ENCODE assay signal across 9 mouse cellular contexts in the genomic region with DNA sequence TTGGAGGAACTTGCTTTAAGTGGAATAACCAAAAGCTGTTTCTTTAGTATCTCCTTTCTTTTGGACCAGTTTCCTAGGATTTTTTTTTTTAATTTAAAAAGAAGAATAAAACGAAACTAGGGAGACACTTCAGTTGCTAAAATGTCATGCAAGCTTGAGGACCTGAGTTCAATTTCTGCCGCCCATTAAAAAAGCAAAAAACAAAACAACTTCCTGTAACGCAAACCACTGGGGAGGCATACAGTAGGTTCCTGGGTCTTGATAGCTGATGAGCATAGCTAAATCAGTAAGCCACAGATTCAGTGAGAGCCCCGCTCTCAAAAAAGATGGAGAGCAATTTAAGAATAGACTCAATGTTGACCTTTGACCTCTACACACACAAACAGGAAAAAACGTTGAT. TPM values are rescaled to one million over a fixed set of nuclear protein-coding genes. Genes with fewer than 3 reads are reported as not detected.
A peak's percentile ranks its signal among the peaks of the same experiment; 100 is the strongest.
DNase-seq lines count a peak whose midpoint lies in the region; ATAC-seq and TF ChIP-seq lines count a peak whose summit lies in the region.
"Had no signal": no experiment of that assay in that cellular context is flagged by ENCODE, and none has a peak within 500 bp of the region (broad histone marks: within the 10 kb centered on the region; RNA-seq: fewer than 3 reads in every experiment).

No protein-coding gene starts in this region.

- 74% methylated on average over 5 of the region's 5 CpGs for WGBS in forebrain, embryonic 10.5 days
- 77% methylated on average over 5 of the region's 5 CpGs for WGBS in forebrain, embryonic 14.5 days
- WGBS in kidney, postnatal 0 days, result 67% methylated on average over 5 of the region's 5 CpGs
- 50% methylated on average over 5 of the region's 5 CpGs for WGBS in liver, embryonic 13.5 days (ENCODE audit: insufficient replicate concordance)

- H3K4me2 ChIP-seq in forebrain, embryonic 14.5 days (ENCODE audit: low read length), result no peak overlapping the region
- peak overlapping the region; percentile 50; the same call in 1 of the 2 replicates for H3K4me2 ChIP-seq in kidney, postnatal 0 days (ENCODE audit: low read length)
- peak overlapping the region; percentile 54 for H3K4me2 ChIP-seq in liver, embryonic 13.5 days
- H3K4me2 ChIP-seq: hindbrain, embryonic 15.5 days had no signal

- no peaks in the 10 kb centered on the region for H3K9me3 ChIP-seq in forebrain, embryonic 10.5 days
- no peaks in the 10 kb centered on the region for H3K9me3 ChIP-seq in forebrain, embryonic 14.5 days (replicated peaks; ENCODE audit: control insufficient read depth, low read length)
- no peaks in the 10 kb centered on the region for H3K9me3 ChIP-seq in kidney, postnatal 0 days (replicated peaks; ENCODE audit: low read length)
- H3K9me3 ChIP-seq in liver, embryonic 13.5 days (replicated peaks), result no peaks in the 10 kb centered on the region
- H3K9me3 ChIP-seq: hindbrain, embryonic 15.5 days had no signal

- no peak for ATAC-seq in forebrain, embryonic 14.5 days
- ATAC-seq in kidney, postnatal 0 days (replicated peaks; ENCODE audit: low FRiP score, low read depth), result no peak
- no peak for ATAC-seq in liver, embryonic 13.5 days (ENCODE audit: low read depth)

- peak overlapping the region; percentile 81 for H3K27ac ChIP-seq in forebrain, embryonic 10.5 days
- H3K27ac ChIP-seq in forebrain, embryonic 14.5 days (ENCODE audit: low read depth, low read length), result no peak overlapping the region
- H3K27ac ChIP-seq in kidney, postnatal 0 days, result peak overlapping the region; percentile 77; the same call in 1 of the 2 replicates
- peak overlapping the region; percentile 53; the same call in 1 of the 2 replicates for H3K27ac ChIP-seq in brown adipose tissue, adult 24 weeks (replicated peaks; ENCODE audit: low read depth, low read length)
- no peak overlapping the region for H3K27ac ChIP-seq in liver, embryonic 13.5 days
- H3K27ac ChIP-seq: hindbrain, embryonic 15.5 days had no signal

- H3K9ac ChIP-seq in forebrain, embryonic 14.5 days (ENCODE audit: low read length), result no peak overlapping the region
- no peak overlapping the region for H3K9ac ChIP-seq in kidney, postnatal 0 days (ENCODE audit: low read depth, low read length)
- peak overlapping the region; percentile 42; the same call in 1 of the 2 replicates for H3K9ac ChIP-seq in liver, embryonic 13.5 days
- H3K9ac ChIP-seq: hindbrain, embryonic 15.5 days had no signal

- peak overlapping the region; percentile 38; the same call in 1 of the 2 replicates for H3K4me3 ChIP-seq in forebrain, embryonic 10.5 days
- H3K4me3 ChIP-seq in forebrain, embryonic 14.5 days (ENCODE audit: low read depth, low read length), result no peak overlapping the region
- H3K4me3 ChIP-seq in kidney, postnatal 0 days (replicated peaks; ENCODE audit: low read depth, low read length), result no peak overlapping the region
- H3K4me3 ChIP-seq in brown adipose tissue, adult 24 weeks (ENCODE audit: insufficient read depth, low read depth, low read length), result no peak overlapping the region
- no peak overlapping the region for H3K4me3 ChIP-seq in liver, embryonic 13.5 days (replicated peaks)
- H3K4me3 ChIP-seq: hindbrain, embryonic 15.5 days had no signal

- 0 out of 2 replicates have a peak, but pooled peaks cover 3% of the 10 kb centered on the region for H3K27me3 ChIP-seq in forebrain, embryonic 10.5 days (ENCODE audit: poor library complexity, severe bottlenecking)
- H3K27me3 ChIP-seq in forebrain, embryonic 14.5 days (replicated peaks; ENCODE audit: control insufficient read depth, insufficient read depth, low read length), result no peaks in the 10 kb centered on the region
- no peaks in the 10 kb centered on the region for H3K27me3 ChIP-seq in kidney, postnatal 0 days (ENCODE audit: insufficient read depth, low read length)
- 0 out of 2 replicates have a peak, but pooled peaks cover 2% of the 10 kb centered on the region for H3K27me3 ChIP-seq in liver, embryonic 13.5 days
- H3K27me3 ChIP-seq: hindbrain, embryonic 15.5 days had no signal

- TF ChIP-seq CTCF in kidney, postnatal 0 days (IDR thresholded peaks at IDR 0.05; ENCODE audit: low read depth), result no peak

- DNase-seq in forebrain, embryonic 10.5 days (ENCODE audit: extremely low spot score, low spot score), result no peak
- no peak for DNase-seq in forebrain, embryonic 14.5 days (ENCODE audit: low spot score)
- no peak for DNase-seq in kidney, postnatal 0 days (ENCODE audit: low spot score)
- no peak for DNase-seq in kidney, adult 9 months
- no peak for DNase-seq in liver, embryonic 13.5 days
- no peak for DNase-seq in left cerebral cortex, adult 8-10 months (ENCODE audit: low spot score in 2 of 2)
- no peak for DNase-seq in spleen, adult 12 weeks (ENCODE audit: low spot score)

- H3K4me1 ChIP-seq in forebrain, embryonic 10.5 days, result peaks cover 43% of the 10 kb centered on the region
- 0 out of 2 replicates have a peak, but pooled peaks cover 9% of the 10 kb centered on the region for H3K4me1 ChIP-seq in forebrain, embryonic 14.5 days (ENCODE audit: control insufficient read depth, insufficient read depth, low read length)
- peaks cover 8% of the 10 kb centered on the region; the same call in 1 of the 2 replicates for H3K4me1 ChIP-seq in kidney, postnatal 0 days (replicated peaks; ENCODE audit: insufficient read depth, low read length)
- H3K4me1 ChIP-seq in brown adipose tissue, adult 24 weeks (ENCODE audit: control insufficient read depth, insufficient read depth, insufficient read length, low read length), result peaks cover 20% of the 10 kb centered on the region
- H3K4me1 ChIP-seq in liver, embryonic 13.5 days (replicated peaks), result peaks cover 47% of the 10 kb centered on the region

- H3K36me3 ChIP-seq in forebrain, embryonic 10.5 days (replicated peaks), result peaks cover 21% of the 10 kb centered on the region
- no peaks in the 10 kb centered on the region for H3K36me3 ChIP-seq in forebrain, embryonic 14.5 days (ENCODE audit: control insufficient read depth, insufficient read depth, low read length)
- H3K36me3 ChIP-seq in kidney, postnatal 0 days (ENCODE audit: insufficient read depth, low read length), result peaks cover 4% of the 10 kb centered on the region; the same call in 1 of the 2 replicates
- H3K36me3 ChIP-seq in liver, embryonic 13.5 days, result no peaks in the 10 kb centered on the region

RNA-seq across cellular contexts. Expression of gene Rmnd5b, which starts 2.8 kb away (rescaled TPM):
- polyA plus RNA-seq in forebrain, embryonic 10.5 days (2016; fragmentation: Nextera tagmentation; extraction: Ambion mirVana), result 37.2 and 39.1 TPM in 2 replicates
- 77.0 and 86.4 TPM in 2 replicates for polyA plus RNA-seq in forebrain, embryonic 14.5 days (2014; fragmentation: Nextera tagmentation; extraction: Ambion mirVana)
- polyA plus RNA-seq in kidney, postnatal 0 days (2015; fragmentation: Nextera tagmentation; extraction: Ambion mirVana), result 40.8 and 42.5 TPM in 2 replicates
- 11.1 and 11.6 TPM in 2 replicates for polyA plus RNA-seq in brown adipose tissue, adult 24 weeks (2012; ENCODE audit: insufficient read depth, insufficient read length, missing spikeins)
- polyA plus RNA-seq in liver, embryonic 13.5 days (2015; fragmentation: Nextera tagmentation; extraction: Ambion mirVana), result 24.9 and 25.1 TPM in 2 replicates
- total RNA-seq in left cerebral cortex, adult 8-10 months (2022), result 10 to 100 TPM; 48.2 to 59.4 (median 54.7) TPM

RNA-seq across cellular contexts. Expression of gene N4bp3, which starts 12.1 kb away (rescaled TPM):
- 19.4 and 21.1 TPM in 2 replicates for polyA plus RNA-seq in forebrain, embryonic 10.5 days (2016; fragmentation: Nextera tagmentation; extraction: Ambion mirVana)
- polyA plus RNA-seq in forebrain, embryonic 14.5 days (2014; fragmentation: Nextera tagmentation; extraction: Ambion mirVana), result 6.6 and 9.9 TPM in 2 replicates
- 28.5 and 30.6 TPM in 2 replicates for polyA plus RNA-seq in kidney, postnatal 0 days (2015; fragmentation: Nextera tagmentation; extraction: Ambion mirVana)
- polyA plus RNA-seq in brown adipose tissue, adult 24 weeks (2012; ENCODE audit: insufficient read depth, insufficient read length, missing spikeins), result 2.0 and 4.8 TPM in 2 replicates
- 3.1 and 3.2 TPM in 2 replicates for polyA plus RNA-seq in liver, embryonic 13.5 days (2015; fragmentation: Nextera tagmentation; extraction: Ambion mirVana)
- total RNA-seq in left cerebral cortex, adult 8-10 months (2022), result 10 to 100 TPM; 15.5 to 17.2 (median 16.7) TPM

RNA-seq across cellular contexts. Expression of gene D930048N14Rik, which starts 12.3 kb away (rescaled TPM):
- 1.6 and 2.0 TPM in 2 replicates for polyA plus RNA-seq in forebrain, embryonic 10.5 days (2016; fragmentation: Nextera tagmentation; extraction: Ambion mirVana)
- polyA plus RNA-seq in forebrain, embryonic 14.5 days (2014; fragmentation: Nextera tagmentation; extraction: Ambion mirVana), result 0.44 and 0.61 TPM in 2 replicates
- 1.9 and 2.0 TPM in 2 replicates for polyA plus RNA-seq in kidney, postnatal 0 days (2015; fragmentation: Nextera tagmentation; extraction: Ambion mirVana)
- 0.46 and 0.52 TPM in 2 replicates for polyA plus RNA-seq in brown adipose tissue, adult 24 weeks (2012; ENCODE audit: insufficient read depth, insufficient read length, missing spikeins)
- polyA plus RNA-seq in liver, embryonic 13.5 days (2015; fragmentation: Nextera tagmentation; extraction: Ambion mirVana), result 0.29 and 0.49 TPM in 2 replicates
- total RNA-seq in left cerebral cortex, adult 8-10 months (2022), result 1 to 10 TPM; 1.6 to 2.8 (median 2.6) TPM

RNA-seq across cellular contexts. Expression of gene Nhp2, which starts 19.0 kb away (rescaled TPM):
- 273 and 279 TPM in 2 replicates for polyA plus RNA-seq in forebrain, embryonic 10.5 days (2016; fragmentation: Nextera tagmentation; extraction: Ambion mirVana)
- 114 and 150 TPM in 2 replicates for polyA plus RNA-seq in forebrain, embryonic 14.5 days (2014; fragmentation: Nextera tagmentation; extraction: Ambion mirVana)
- 134 and 136 TPM in 2 replicates for polyA plus RNA-seq in kidney, postnatal 0 days (2015; fragmentation: Nextera tagmentation; extraction: Ambion mirVana)
- 43.4 and 50.7 TPM in 2 replicates for polyA plus RNA-seq in brown adipose tissue, adult 24 weeks (2012; ENCODE audit: insufficient read depth, insufficient read length, missing spikeins)
- 186 and 203 TPM in 2 replicates for polyA plus RNA-seq in liver, embryonic 13.5 days (2015; fragmentation: Nextera tagmentation; extraction: Ambion mirVana)
- total RNA-seq in left cerebral cortex, adult 8-10 months (2022), result 10 to 100 TPM; 50.4 to 57.4 (median 53.6) TPM

RNA-seq across cellular contexts. Expression of gene Hnrnpab, which starts 31.9 kb away (rescaled TPM):
- 597 and 634 TPM in 2 replicates for polyA plus RNA-seq in forebrain, embryonic 10.5 days (2016; fragmentation: Nextera tagmentation; extraction: Ambion mirVana)
- 545 and 644 TPM in 2 replicates for polyA plus RNA-seq in forebrain, embryonic 14.5 days (2014; fragmentation: Nextera tagmentation; extraction: Ambion mirVana)
- 293 and 336 TPM in 2 replicates for polyA plus RNA-seq in kidney, postnatal 0 days (2015; fragmentation: Nextera tagmentation; extraction: Ambion mirVana)
- 117 and 131 TPM in 2 replicates for polyA plus RNA-seq in brown adipose tissue, adult 24 weeks (2012; ENCODE audit: insufficient read depth, insufficient read length, missing spikeins)
- polyA plus RNA-seq in liver, embryonic 13.5 days (2015; fragmentation: Nextera tagmentation; extraction: Ambion mirVana), result 250 and 275 TPM in 2 replicates
- total RNA-seq in left cerebral cortex, adult 8-10 months (2022), result 100 to 1,000 TPM; 113 to 139 (median 126) TPM

Comparison
In these comparisons a context has a peak if more than half of its experiments do, and no peak if none do; other contexts are left out.
1. H3K27ac ChIP-seq: peak in forebrain, embryonic 10.5 days (single experiment), kidney, postnatal 0 days (single experiment) and brown adipose tissue, adult 24 weeks (single experiment); none in forebrain, embryonic 14.5 days (single experiment) and liver, embryonic 13.5 days (single experiment).